Mouse (Mus musculus): ENCODE results near the gene Lrrc47. TPM values are rescaled to one million over a fixed set of nuclear protein-coding genes. Genes with fewer than 3 reads are reported as not detected.
A peak's percentile ranks its signal among the peaks of the same experiment; 100 is the strongest.

Lrrc47 gene
- polyA plus RNA-seq, 1 experiment: 41.8 TPM

DNA sequence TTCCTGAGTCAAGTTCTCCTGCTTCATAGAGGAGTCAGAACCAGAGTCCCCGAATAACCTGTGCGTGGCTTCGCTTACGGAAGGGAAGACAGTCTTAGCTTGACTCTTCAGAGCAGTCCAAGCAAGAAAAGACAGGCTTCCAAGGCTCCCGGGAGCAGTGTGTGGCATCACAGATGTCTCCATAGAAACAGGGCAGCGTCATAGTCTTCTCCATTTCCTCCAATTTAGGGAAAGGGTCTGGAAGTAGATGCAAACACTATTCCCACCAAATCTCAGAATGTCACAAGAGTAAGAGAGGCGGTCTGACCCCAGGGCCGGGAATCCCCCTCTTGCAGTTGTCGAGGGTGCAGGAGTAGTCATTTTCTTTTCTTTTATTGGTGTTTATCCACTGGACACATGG, 31.0 kb downstream of the Lrrc47 start, which contains the start of gene Ccdc27:
Gene Ccdc27 (minus strand): TSS at position 101 of the 400 bp plus-strand sequence.
- TF ChIP-seq CTCF (IDR thresholded peaks at IDR 0.05; ENCODE audit: borderline replicate concordance, insufficient read depth, low read length) (no peak), POLR2A (IDR thresholded peaks at IDR 0.05; ENCODE audit: low read depth, low read length) (no peak)
- no peak within 1 kb of the TSS for H3K4me3 ChIP-seq (ENCODE audit: insufficient read depth, low read length)
- no peak within 1 kb of the TSS for H3K27ac ChIP-seq (ENCODE audit: insufficient read depth, low read length)
- H3K4me1 ChIP-seq (ENCODE audit: control insufficient read depth, insufficient read depth, low read length): no peaks in the 10 kb centered on the region

DNA sequence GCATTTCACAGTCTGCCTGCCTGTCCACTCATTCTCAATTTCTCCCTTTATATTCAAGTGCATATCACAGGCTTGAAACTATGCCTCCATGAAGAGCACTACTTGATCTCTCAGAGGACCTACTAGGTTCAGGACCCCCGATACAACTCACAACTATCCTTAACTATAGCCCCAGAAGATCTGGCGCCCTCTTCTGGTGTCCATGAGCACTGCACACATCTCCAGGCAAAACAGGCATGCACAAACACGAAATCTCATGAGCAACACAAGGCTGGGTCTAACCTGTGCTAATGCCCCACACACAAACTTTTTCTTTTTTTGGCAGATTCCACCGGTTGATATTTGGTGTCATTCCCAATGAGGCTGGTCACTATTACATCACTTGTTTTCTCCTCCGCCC, 34.3 kb downstream of the Lrrc47 start:
- TF ChIP-seq POLR2A (IDR thresholded peaks at IDR 0.05; ENCODE audit: low read depth, low read length) (no peak), CTCF (IDR thresholded peaks at IDR 0.05; ENCODE audit: borderline replicate concordance, insufficient read depth, low read length) (no peak)
- no peak overlapping the region for H3K4me3 ChIP-seq (ENCODE audit: insufficient read depth, low read length)
- no peak overlapping the region for H3K27ac ChIP-seq (ENCODE audit: insufficient read depth, low read length)
- no peaks in the 10 kb centered on the region for H3K4me1 ChIP-seq (ENCODE audit: control insufficient read depth, insufficient read depth, low read length)

DNA sequence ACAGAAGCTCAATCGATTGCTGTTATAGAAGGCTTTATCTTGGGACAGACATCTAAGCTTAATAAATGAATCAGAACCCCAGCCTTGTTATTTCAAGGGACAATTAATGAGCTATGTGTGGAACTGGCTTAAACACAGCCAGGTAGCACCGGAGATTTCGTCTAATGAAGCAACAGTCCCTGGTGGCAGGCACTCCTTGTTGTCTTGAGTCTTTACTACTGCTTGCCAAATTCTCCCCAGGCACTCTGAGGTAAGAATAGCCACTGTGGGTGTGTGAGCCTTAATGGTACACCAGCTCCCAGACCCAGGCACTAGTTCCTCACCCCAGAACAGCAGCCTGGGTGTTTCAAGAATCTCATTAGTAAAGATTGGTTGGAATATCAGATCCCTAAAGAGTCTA, 39.9 kb downstream of the Lrrc47 start:
- Histone ChIP-seq H3K4me3 (ENCODE audit: insufficient read depth, low read length) (no peak overlapping the region), H3K27ac (ENCODE audit: insufficient read depth, low read length) (no peak overlapping the region), H3K4me1 (ENCODE audit: control insufficient read depth, insufficient read depth, low read length) (peaks cover 6% of the 10 kb centered on the region)
- TF ChIP-seq POLR2A (IDR thresholded peaks at IDR 0.05; ENCODE audit: low read depth, low read length) (no peak), CTCF (IDR thresholded peaks at IDR 0.05; ENCODE audit: borderline replicate concordance, insufficient read depth, low read length) (no peak)

DNA sequence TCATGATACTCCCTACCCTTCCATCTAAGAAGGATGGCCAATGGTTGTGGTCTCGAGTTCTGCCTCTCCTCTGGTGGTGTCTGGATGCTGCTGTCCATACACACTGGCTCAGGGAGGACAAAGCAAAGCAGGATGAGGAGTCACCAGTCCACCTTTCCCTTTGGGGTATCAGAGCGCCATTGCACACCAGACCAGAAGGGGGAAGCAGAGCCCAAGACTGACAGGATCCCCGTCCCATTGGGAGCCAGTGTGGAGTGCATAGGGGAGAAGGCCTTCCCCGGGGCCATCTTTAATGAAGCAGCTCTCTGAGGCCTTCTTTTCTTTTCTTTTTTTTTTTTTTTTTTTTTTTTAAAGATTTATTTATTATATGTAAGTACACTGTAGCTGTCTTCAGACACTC, 41.5 kb downstream of the Lrrc47 start:
- TF ChIP-seq CTCF (IDR thresholded peaks at IDR 0.05; ENCODE audit: borderline replicate concordance, insufficient read depth, low read length) (no peak; the same call in 1 of the 2 replicates), POLR2A (IDR thresholded peaks at IDR 0.05; ENCODE audit: low read depth, low read length) (no peak)
- Histone ChIP-seq H3K4me3 (ENCODE audit: insufficient read depth, low read length) (no peak overlapping the region), H3K27ac (ENCODE audit: insufficient read depth, low read length) (no peak overlapping the region), H3K4me1 (ENCODE audit: control insufficient read depth, insufficient read depth, low read length) (peaks cover 11% of the 10 kb centered on the region)

DNA sequence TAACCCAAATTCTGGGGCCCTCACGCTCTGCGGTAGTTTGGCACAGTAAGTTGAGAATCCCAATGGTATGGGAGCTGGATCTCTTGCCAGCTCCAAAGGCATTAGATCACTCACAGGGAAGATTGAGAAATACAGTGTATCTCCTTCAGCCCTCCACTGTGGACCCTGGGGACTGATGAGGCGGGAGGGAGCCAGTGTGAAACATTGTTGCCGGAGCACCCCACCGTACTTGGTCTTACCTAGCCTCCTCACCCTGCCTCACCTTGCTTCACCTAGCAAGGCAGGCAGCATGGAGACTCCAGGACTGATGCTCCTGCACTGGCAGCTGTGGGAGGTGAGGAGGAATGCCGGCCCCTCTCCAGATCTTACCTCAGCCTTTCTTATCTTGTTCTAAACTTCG, 44.0 kb downstream of the Lrrc47 start:
- peaks cover 11% of the 10 kb centered on the region for H3K4me1 ChIP-seq (ENCODE audit: control insufficient read depth, insufficient read depth, low read length)
- H3K27ac ChIP-seq (ENCODE audit: insufficient read depth, low read length): peak overlapping the region; percentile 32
- TF ChIP-seq POLR2A (IDR thresholded peaks at IDR 0.05; ENCODE audit: low read depth, low read length) (no peak), CTCF (IDR thresholded peaks at IDR 0.05; ENCODE audit: borderline replicate concordance, insufficient read depth, low read length) (no peak)
- no peak overlapping the region for H3K4me3 ChIP-seq (ENCODE audit: insufficient read depth, low read length)

DNA sequence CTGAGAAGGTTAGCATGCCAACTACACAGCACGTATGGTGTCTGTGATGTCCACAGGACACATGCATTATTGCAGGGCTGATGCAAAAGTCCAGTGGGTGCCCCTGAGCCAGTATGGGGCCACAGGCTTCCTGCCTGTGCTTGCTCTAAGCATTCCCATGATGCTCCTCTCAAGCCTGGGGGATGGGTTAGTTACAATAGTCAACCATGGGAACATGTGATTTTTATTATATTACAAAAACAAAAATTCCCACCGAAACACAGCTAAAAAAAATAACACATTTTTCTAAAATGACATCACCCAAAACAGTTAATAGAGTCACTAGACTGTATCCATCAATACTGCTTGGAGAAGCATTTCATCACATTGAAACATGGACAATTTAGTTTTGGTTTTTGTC, 44.5 kb downstream of the Lrrc47 start:
- Histone ChIP-seq H3K27ac (ENCODE audit: insufficient read depth, low read length) (peak overlapping the region; percentile 41), H3K4me3 (ENCODE audit: insufficient read depth, low read length) (no peak overlapping the region), H3K4me1 (ENCODE audit: control insufficient read depth, insufficient read depth, low read length) (peaks cover 11% of the 10 kb centered on the region)
- no peak for TF ChIP-seq CTCF (IDR thresholded peaks at IDR 0.05; ENCODE audit: borderline replicate concordance, insufficient read depth, low read length)
- TF ChIP-seq POLR2A (IDR thresholded peaks at IDR 0.05; ENCODE audit: low read depth, low read length): no peak

DNA sequence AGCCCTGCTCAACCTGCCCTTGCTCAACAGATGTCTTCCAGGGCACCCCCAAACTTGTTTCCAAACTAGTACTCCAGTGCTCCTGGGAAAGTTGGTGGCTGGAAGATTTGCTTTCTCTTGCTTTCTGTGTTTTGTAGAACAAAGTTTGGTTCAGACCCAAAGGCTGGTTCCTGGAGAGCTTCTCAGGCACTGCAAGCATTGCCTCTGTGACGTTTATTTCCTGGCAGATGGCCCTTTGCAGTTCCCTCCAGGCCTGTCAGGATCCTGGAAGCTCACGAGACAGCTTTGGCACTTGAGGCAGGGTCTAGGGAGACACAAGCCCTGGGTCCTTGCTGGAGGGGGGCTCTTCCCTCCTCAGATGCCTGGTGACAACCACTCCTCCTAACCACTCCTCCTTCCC, 45.1 kb downstream of the Lrrc47 start:
- peak overlapping the region; percentile 41; the same call in 1 of the 2 replicates for H3K27ac ChIP-seq (ENCODE audit: insufficient read depth, low read length)
- no peak overlapping the region for H3K4me3 ChIP-seq (ENCODE audit: insufficient read depth, low read length)
- TF ChIP-seq CTCF (IDR thresholded peaks at IDR 0.05; ENCODE audit: borderline replicate concordance, insufficient read depth, low read length) (no peak), POLR2A (IDR thresholded peaks at IDR 0.05; ENCODE audit: low read depth, low read length) (no peak)
- H3K4me1 ChIP-seq (ENCODE audit: control insufficient read depth, insufficient read depth, low read length): peaks cover 11% of the 10 kb centered on the region

DNA sequence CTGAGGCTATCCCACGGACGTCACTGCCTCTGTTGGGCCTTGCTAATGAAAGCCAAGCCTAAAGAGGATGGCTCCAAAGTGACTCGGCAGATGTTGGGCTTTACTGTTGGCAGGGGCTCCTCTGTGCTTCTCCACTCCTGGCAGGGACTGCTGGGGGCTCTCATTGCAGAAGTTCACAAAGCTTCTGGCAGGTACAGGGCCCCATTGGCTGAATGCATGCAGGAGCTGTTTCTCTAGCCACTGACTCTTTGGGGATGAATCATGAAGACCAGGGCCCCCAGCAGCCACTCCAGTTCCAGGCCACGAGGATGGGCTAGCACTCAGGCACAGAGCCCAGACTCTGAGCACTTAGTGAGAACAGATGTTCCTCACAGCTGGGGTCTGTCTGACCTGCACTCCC, 46.2 kb downstream of the Lrrc47 start:
- no peak overlapping the region for H3K4me3 ChIP-seq (ENCODE audit: insufficient read depth, low read length)
- no peak for TF ChIP-seq POLR2A (IDR thresholded peaks at IDR 0.05; ENCODE audit: low read depth, low read length)
- no peak for TF ChIP-seq CTCF (IDR thresholded peaks at IDR 0.05; ENCODE audit: borderline replicate concordance, insufficient read depth, low read length)
- H3K4me1 ChIP-seq (ENCODE audit: control insufficient read depth, insufficient read depth, low read length): peaks cover 11% of the 10 kb centered on the region
- H3K27ac ChIP-seq (ENCODE audit: insufficient read depth, low read length): no peak overlapping the region; the same call in 1 of the 2 replicates

DNA sequence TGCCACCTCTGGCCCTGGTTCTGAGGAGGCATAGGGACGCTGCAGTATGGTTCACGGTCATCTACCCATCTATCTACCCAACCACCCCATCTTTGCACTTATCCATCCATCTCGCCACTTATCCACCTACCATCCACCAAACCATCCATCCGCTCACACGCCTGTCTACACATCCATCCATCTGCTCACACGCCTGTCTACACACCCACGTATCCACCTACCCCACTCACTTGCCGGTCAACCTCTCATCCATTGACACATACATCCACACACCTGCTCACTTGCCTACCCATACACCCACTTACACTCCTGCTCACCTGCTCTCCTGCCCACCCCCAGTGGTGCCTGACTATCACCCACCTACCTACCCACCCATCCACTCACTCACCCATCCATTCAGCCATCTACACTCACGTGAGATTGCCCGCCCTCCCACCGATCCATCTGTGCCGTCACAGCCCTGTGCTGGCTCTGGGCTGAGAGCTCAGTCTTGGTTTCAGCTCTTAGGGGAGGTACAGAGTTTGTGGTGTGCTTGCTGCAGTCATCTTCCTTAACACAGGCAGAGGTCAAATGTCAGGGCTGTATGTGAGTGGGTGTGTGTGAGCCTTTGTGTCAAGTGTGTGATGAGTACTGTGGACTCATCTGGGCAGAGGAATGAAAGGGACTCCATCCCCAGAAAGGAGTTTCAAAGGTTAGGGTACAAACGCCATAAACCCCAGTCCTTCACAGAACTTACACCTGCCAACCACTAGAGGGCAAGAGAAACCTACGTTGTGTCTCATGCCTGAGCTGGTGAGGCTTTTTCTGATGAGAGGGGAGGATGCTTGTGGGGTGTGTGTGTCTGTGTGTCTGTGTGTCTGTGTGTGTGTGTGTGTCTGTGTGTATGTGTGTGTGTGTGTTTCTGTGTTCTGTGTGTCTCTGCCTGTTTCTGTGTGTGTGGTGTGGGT, 53.6 kb downstream of the Lrrc47 start:
- no peak overlapping the region for H3K27ac ChIP-seq (ENCODE audit: insufficient read depth, low read length)
- peak; percentile 57 for TF ChIP-seq CTCF (IDR thresholded peaks at IDR 0.05; ENCODE audit: borderline replicate concordance, insufficient read depth, low read length)
- no peak for TF ChIP-seq POLR2A (IDR thresholded peaks at IDR 0.05; ENCODE audit: low read depth, low read length)
- no peaks in the 10 kb centered on the region for H3K4me1 ChIP-seq (ENCODE audit: control insufficient read depth, insufficient read depth, low read length)
- no peak overlapping the region for H3K4me3 ChIP-seq (ENCODE audit: insufficient read depth, low read length)

DNA sequence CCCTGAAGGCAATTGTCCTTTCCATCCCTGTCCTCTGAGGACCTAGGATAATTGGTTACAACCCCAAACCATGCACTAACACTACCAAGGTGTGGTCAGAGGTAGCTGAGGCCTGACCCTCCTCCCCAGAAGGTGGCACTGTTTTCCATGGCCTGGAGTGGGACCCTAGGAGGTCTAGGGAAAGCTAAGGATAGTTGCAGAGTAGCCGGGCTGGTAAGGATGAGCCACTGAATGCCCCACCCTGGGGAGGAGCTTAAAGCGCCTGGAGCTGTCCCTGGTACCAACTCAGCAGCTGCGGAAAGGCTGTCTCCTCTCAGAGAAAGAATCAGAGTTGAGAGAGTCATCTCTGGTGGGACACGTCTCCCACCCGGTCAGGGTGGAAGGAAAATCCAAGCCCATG, 59.4 kb downstream of the Lrrc47 start:
- H3K27ac ChIP-seq (ENCODE audit: insufficient read depth, low read length): no peak overlapping the region
- TF ChIP-seq POLR2A (IDR thresholded peaks at IDR 0.05; ENCODE audit: low read depth, low read length): no peak
- peak; percentile 15; the same call in 1 of the 2 replicates for TF ChIP-seq CTCF (IDR thresholded peaks at IDR 0.05; ENCODE audit: borderline replicate concordance, insufficient read depth, low read length)
- no peak overlapping the region for H3K4me3 ChIP-seq (ENCODE audit: insufficient read depth, low read length)
- no peaks in the 10 kb centered on the region for H3K4me1 ChIP-seq (ENCODE audit: control insufficient read depth, insufficient read depth, low read length)

Other genes with a start within 250 kb of the Lrrc47 start
- 14.2 and 18.5 TPM in 2 replicates for gene A430005L14Rik, start 54.5 kb upstream of the Lrrc47 start, polyA plus RNA-seq (2011; ENCODE audit: insufficient read length, low read depth, missing spikeins)
- gene Dffb, start 36.6 kb upstream of the Lrrc47 start, polyA plus RNA-seq (2011; ENCODE audit: insufficient read length, low read depth, missing spikeins): 6.1 and 7.7 TPM in 2 replicates
- 11.4 and 16.0 TPM in 2 replicates for gene Cep104, start 36.5 kb upstream of the Lrrc47 start, polyA plus RNA-seq (2011; ENCODE audit: insufficient read length, low read depth, missing spikeins)
- 26.4 and 28.7 TPM in 2 replicates for gene Smim1, start 14.5 kb downstream of the Lrrc47 start, polyA plus RNA-seq (2011; ENCODE audit: insufficient read length, low read depth, missing spikeins)
- not detected in 2 replicates for gene Ccdc27, start 30.9 kb downstream of the Lrrc47 start, polyA plus RNA-seq (2011; ENCODE audit: insufficient read length, low read depth, missing spikeins)
- not detected in 2 replicates for gene Trp73, start 128.5 kb downstream of the Lrrc47 start, polyA plus RNA-seq (2011; ENCODE audit: insufficient read length, low read depth, missing spikeins)
- gene Wrap73, start 130.6 kb downstream of the Lrrc47 start, polyA plus RNA-seq (2011; ENCODE audit: insufficient read length, low read depth, missing spikeins): 9.9 and 13.0 TPM in 2 replicates
- gene Tprgl, start 148.9 kb downstream of the Lrrc47 start, polyA plus RNA-seq (2011; ENCODE audit: insufficient read length, low read depth, missing spikeins): 85.8 and 86.3 TPM in 2 replicates
- 2.3 and 22.7 TPM in 2 replicates for gene Megf6, start 159.0 kb downstream of the Lrrc47 start, polyA plus RNA-seq (2011; ENCODE audit: insufficient read length, low read depth, missing spikeins)

Data from embryonic fibroblast, embryonic 13.5 days (primary cell).